Mouse (Mus musculus): Measurements from ENCODE around the gene Dvl1. TPM values are rescaled to one million over a fixed set of nuclear protein-coding genes. Genes with fewer than 3 reads are reported as not detected.
A peak's percentile ranks its signal among the peaks of the same experiment; 100 is the strongest.

Dvl1 gene
- total and polyA plus RNA-seq, 3 experiments = 56.8 to 60.3 TPM; not detected in 1

DNA sequence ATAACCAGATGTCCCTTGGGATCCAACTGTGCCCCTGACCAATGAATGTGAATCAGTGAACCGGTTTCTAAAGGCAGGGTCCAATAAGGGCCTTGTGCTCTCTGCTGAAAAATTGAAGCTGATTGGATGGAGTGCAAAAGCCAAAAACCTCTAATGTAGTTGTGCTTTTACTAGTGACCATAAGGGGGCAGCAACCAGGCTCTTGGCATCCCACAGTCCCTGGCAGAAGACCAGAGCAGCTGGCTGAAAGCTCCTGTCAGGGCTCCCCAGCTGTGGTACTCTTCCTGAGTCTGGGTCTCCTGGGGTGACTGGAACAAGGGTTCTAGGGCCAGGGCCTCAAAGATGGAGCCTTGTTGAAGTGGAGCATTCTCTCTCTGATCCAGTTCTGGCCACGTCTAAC lies 13.4 kb upstream of the Dvl1 start:
- peaks cover 0 to 10% of the 10 kb centered on the region in 2 experiments; a peak in 1 of 4 replicates for H3K4me1 ChIP-seq (ENCODE audit: control insufficient read depth in 1 of 2, insufficient read depth in 2 of 2, low read length in 2 of 2)
- H3K27me3 ChIP-seq (ENCODE audit: control insufficient read depth in 1 of 2, insufficient read depth in 2 of 2, low read length in 2 of 2) = no peaks in the 10 kb centered on the region
- H3K9ac ChIP-seq (ENCODE audit: control insufficient read depth, low read depth, low read length, poor library complexity, severe bottlenecking) = no peak overlapping the region
- H3K36me3 ChIP-seq (ENCODE audit: control insufficient read depth in 1 of 2, insufficient read depth in 2 of 2, low read length in 2 of 2) = peaks cover 0 to 7% of the 10 kb centered on the region in 2 experiments; a peak in 2 of 4 replicates
- no peak overlapping the region for H3K4me3 ChIP-seq (ENCODE audit: control insufficient read depth in 1 of 2, insufficient read depth in 1 of 2, low read depth in 2 of 2, low read length in 2 of 2)
- H3K9me3 ChIP-seq (replicated peaks; ENCODE audit: insufficient read depth, low read length) = no peaks in the 10 kb centered on the region
- TF ChIP-seq CHD1 (IDR thresholded peaks at IDR 0.05; ENCODE audit: low read depth, low read length) = no peak
- TF ChIP-seq UBTF (IDR thresholded peaks at IDR 0.05; ENCODE audit: borderline replicate concordance, insufficient read depth, low read depth, low read length) = no peak
- TF ChIP-seq CTCF (IDR thresholded peaks at IDR 0.05 in 2 of 3, conservative IDR thresholded peaks at IDR 0.05 in 1 of 3; ENCODE audit: control insufficient read depth in 1 of 3, insufficient read depth in 1 of 3, low read depth in 2 of 3, low read length in 3 of 3, poor library complexity in 1 of 3, severe bottlenecking in 1 of 3) = peak; percentile 78 to 84 (median 80)
- TF ChIP-seq POLR2AphosphoS2 (IDR thresholded peaks at IDR 0.05; ENCODE audit: low read length) = 0 out of 2 replicates have a peak, but pooled peaks have one; percentile 52
- no peak for TF ChIP-seq ZKSCAN1 (IDR thresholded peaks at IDR 0.05; ENCODE audit: low read depth, low read length)
- no peak; the same call in 1 of the 2 replicates for TF ChIP-seq MXI1 (IDR thresholded peaks at IDR 0.05; ENCODE audit: low read depth, low read length)
- no peak for TF ChIP-seq USF1 (IDR thresholded peaks at IDR 0.05; ENCODE audit: low read depth, low read length)
- peak; percentile 73 for TF ChIP-seq SIN3A (IDR thresholded peaks at IDR 0.05; ENCODE audit: low read length)
- TF ChIP-seq TAL1 (IDR thresholded peaks at IDR 0.05; ENCODE audit: low read length) = no peak
- TF ChIP-seq SMC3 (IDR thresholded peaks at IDR 0.05; ENCODE audit: low read depth, low read length) = peak; percentile 75
- no peak for TF ChIP-seq JUND (IDR thresholded peaks at IDR 0.05; ENCODE audit: low read depth, low read length)
- TF ChIP-seq EP300 (IDR thresholded peaks at IDR 0.05; ENCODE audit: low read depth in 1 of 2, low read length in 2 of 2) = peak in 1 of 2 experiments; percentile 24; a peak in 1 of 4 replicates
- TF ChIP-seq RAD21 (IDR thresholded peaks at IDR 0.05; ENCODE audit: low read depth, low read length) = peak; percentile 57
- TF ChIP-seq USF2 (IDR thresholded peaks at IDR 0.05; ENCODE audit: borderline replicate concordance in 1 of 2, insufficient read depth in 1 of 2, low read depth in 1 of 2, low read length in 2 of 2) = no peak
- TF ChIP-seq ETS1 (IDR thresholded peaks at IDR 0.05; ENCODE audit: low read depth, low read length) = peak; percentile 91
- TF ChIP-seq GABPA (IDR thresholded peaks at IDR 0.05; ENCODE audit: low read depth, low read length) = no peak
- TF ChIP-seq NRF1 (IDR thresholded peaks at IDR 0.05; ENCODE audit: insufficient read depth, low read depth, low read length, poor library complexity, severe bottlenecking) = no peak
- peak; percentile 52 for TF ChIP-seq HCFC1 (IDR thresholded peaks at IDR 0.05; ENCODE audit: low read depth, low read length)
- no peak for TF ChIP-seq ELF1 (IDR thresholded peaks at IDR 0.05; ENCODE audit: low read depth, low read length)
- no peak; the same call in 1 of the 2 replicates for TF ChIP-seq CHD2 (IDR thresholded peaks at IDR 0.05; ENCODE audit: low read length)
- TF ChIP-seq TCF12 (IDR thresholded peaks at IDR 0.05; ENCODE audit: low read depth, low read length) = peak; percentile 59; the same call in 1 of the 2 replicates
- TF ChIP-seq MEF2A (IDR thresholded peaks at IDR 0.05; ENCODE audit: extremely low read depth, insufficient replicate concordance, low read depth, low read length, poor library complexity, severe bottlenecking) = no peak
- no peak for TF ChIP-seq RCOR1 (IDR thresholded peaks at IDR 0.05; ENCODE audit: low read depth, low read length)
- peak in 1 of 2 experiments; percentile 48; a peak in 1 of 4 replicates for TF ChIP-seq POLR2A (IDR thresholded peaks at IDR 0.05; ENCODE audit: control insufficient read depth in 1 of 2, insufficient read depth in 1 of 2, low read depth in 1 of 2, low read length in 2 of 2, poor library complexity in 1 of 2)
- DNase-seq (ENCODE audit: low read depth, low spot score) = peak; percentile 86
- H3K79me2 ChIP-seq (ENCODE audit: control insufficient read depth, insufficient read depth, low read length, poor library complexity) = peaks cover 15% of the 10 kb centered on the region
- H3K27ac ChIP-seq (ENCODE audit: control insufficient read depth, low read depth, low read length) = no peak overlapping the region

All from MEL (cell line).